Mouse (Mus musculus) CH12.LX (cell line): ENCODE data around the gene Dgkh. TPM values are rescaled to one million over a fixed set of nuclear protein-coding genes. Genes with fewer than 3 reads are reported as not detected.

Experiments used
- DNase-seq: peaks from one replicate; pipeline ENCODE4 v3.0.0-alpha.2; 2013; ENCODE audit errors: extremely low read depth
- H3K27ac ChIP-seq: 2 replicates; pipeline ENCODE4 v1.5.1; 2012; ENCODE audit warnings: low read depth, mild to moderate bottlenecking, control low read depth, moderate library complexity; ENCODE audit not compliant: insufficient read depth
- H3K27me3 ChIP-seq: replicated peaks from 2 replicates; pipeline ENCODE3; 2012; ENCODE audit warnings: inconsistent platforms
- H3K36me3 ChIP-seq, 2 experiments: replicated peaks in 1 of 2; 2 replicates each; pipeline versions ENCODE3 to v1.6.1; 2012; ENCODE audit warnings: inconsistent platforms in 1 of 2, low read length in 1 of 2, mild to moderate bottlenecking in 1 of 2, mixed read lengths in 1 of 2, moderate library complexity in 1 of 2; ENCODE audit not compliant: control insufficient read depth in 1 of 2, insufficient read depth in 1 of 2
- H3K4me1 ChIP-seq, 2 experiments: 2 replicates each; pipeline ENCODE4 v1.6.1; 2012; ENCODE audit warnings: inconsistent platforms in 1 of 2, moderate library complexity in 1 of 2; ENCODE audit not compliant: insufficient read depth in 2 of 2, control insufficient read depth in 1 of 2
- H3K4me2 ChIP-seq: 2 replicates; pipeline ENCODE4 v1.6.1; 2012; ENCODE audit warnings: low read depth, mild to moderate bottlenecking, control low read depth; ENCODE audit not compliant: poor library complexity, insufficient read depth, severe bottlenecking
- H3K4me3 ChIP-seq, 3 experiments: fragments of 150-350 bp in 1 of 3; sonication (generic) in 1 of 3; replicated peaks in 1 of 3; 2 replicates each; pipeline versions ENCODE3 to v1.5.1; 2011 to 2012; ENCODE audit warnings: low read depth in 2 of 3, low read length in 2 of 3, mild to moderate bottlenecking in 2 of 3, moderate library complexity in 2 of 3, control low read depth in 1 of 3, improper control_type of control experiment in 1 of 3, inconsistent platforms in 1 of 3, mixed read lengths in 1 of 3; ENCODE audit not compliant: poor library complexity in 1 of 3
- H3K79me2 ChIP-seq: replicated peaks from 2 replicates; pipeline ENCODE4 v1.6.1; 2012; ENCODE audit warnings: mild to moderate bottlenecking, moderate library complexity; ENCODE audit not compliant: control insufficient read depth, poor library complexity, insufficient read depth, severe bottlenecking; ENCODE audit errors: extremely low read depth
- H3K9ac ChIP-seq: 2 replicates; pipeline ENCODE4 v1.6.1; 2012; ENCODE audit warnings: low read depth, mild to moderate bottlenecking, control low read depth, moderate library complexity; ENCODE audit not compliant: insufficient read depth
- H3K9me3 ChIP-seq: replicated peaks from 2 replicates; pipeline ENCODE3; 2012; ENCODE audit warnings: low read length, inconsistent platforms, mixed read lengths
- CHD1 ChIP-seq: IDR thresholded peaks from 2 replicates; pipeline ENCODE4 v1.6.1; 2012; ENCODE audit warnings: low read depth, low read length, improper control_type of control experiment, inconsistent platforms
- CHD2 ChIP-seq: IDR thresholded peaks from 2 replicates; pipeline ENCODE4 v1.6.1; 2011; ENCODE audit warnings: low read length, improper control_type of control experiment
- CTCF ChIP-seq, 2 experiments: IDR thresholded peaks in 1 of 2; conservative IDR thresholded peaks in 1 of 2; 2 replicates each; pipeline ENCODE4 v1.5.1; 2011 to 2012; ENCODE audit warnings: low read depth in 2 of 2, low read length in 2 of 2, improper control_type of control experiment in 1 of 2, inconsistent platforms in 1 of 2, mild to moderate bottlenecking in 1 of 2, moderate library complexity in 1 of 2
- E2F4 ChIP-seq: IDR thresholded peaks from 2 replicates; pipeline ENCODE4 v1.6.1; 2011; ENCODE audit warnings: low read depth, low read length, improper control_type of control experiment; ENCODE audit not compliant: insufficient replicate concordance
- EP300 ChIP-seq: IDR thresholded peaks from 2 replicates; pipeline ENCODE4 v1.6.1; 2011; ENCODE audit warnings: low read length, improper control_type of control experiment
- ETS1 ChIP-seq: conservative IDR thresholded peaks from 2 replicates; pipeline ENCODE4 v1.6.1; 2012; ENCODE audit warnings: low read depth, mild to moderate bottlenecking, inconsistent platforms, low read length, improper control_type of control experiment, moderate library complexity
- JUND ChIP-seq: conservative IDR thresholded peaks from 2 replicates; pipeline ENCODE4 v1.6.1; 2011; ENCODE audit warnings: low read depth, low read length, improper control_type of control experiment
- KAT2A ChIP-seq: IDR thresholded peaks from 2 replicates; pipeline ENCODE4 v1.6.1; 2012; ENCODE audit warnings: low read length, improper control_type of control experiment, inconsistent platforms; ENCODE audit not compliant: insufficient replicate concordance
- MAZ ChIP-seq: IDR thresholded peaks from 2 replicates; pipeline ENCODE4 v1.6.1; 2012; ENCODE audit warnings: low read depth, mild to moderate bottlenecking, inconsistent platforms, low read length, improper control_type of control experiment, moderate library complexity
- MEF2A ChIP-seq: IDR thresholded peaks from 2 replicates; pipeline ENCODE4 v1.6.1; 2014; ENCODE audit warnings: low read depth, mild to moderate bottlenecking, inconsistent platforms, low read length, improper control_type of control experiment, borderline replicate concordance
- NELFE ChIP-seq: IDR thresholded peaks from 2 replicates; pipeline ENCODE4 v1.6.1; 2011; ENCODE audit warnings: low read depth, low read length, improper control_type of control experiment
- NRF1 ChIP-seq: IDR thresholded peaks from 2 replicates; pipeline ENCODE4 v1.6.1; 2014; ENCODE audit warnings: low read depth, mild to moderate bottlenecking, inconsistent platforms, low read length, improper control_type of control experiment, moderate library complexity
- POLR2AphosphoS2 ChIP-seq: IDR thresholded peaks from 2 replicates; pipeline ENCODE4 v1.6.1; 2011; ENCODE audit warnings: low read depth, low read length, improper control_type of control experiment
- RAD21 ChIP-seq: IDR thresholded peaks from 2 replicates; pipeline ENCODE4 v1.6.1; 2011; ENCODE audit warnings: low read depth, mild to moderate bottlenecking, low read length, improper control_type of control experiment, moderate library complexity
- RCOR1 ChIP-seq: conservative IDR thresholded peaks from 2 replicates; pipeline ENCODE4 v1.6.1; 2012; ENCODE audit warnings: low read depth, mild to moderate bottlenecking, inconsistent platforms, low read length, improper control_type of control experiment
- SIN3A ChIP-seq: IDR thresholded peaks from 2 replicates; pipeline ENCODE4 v1.6.1; 2012; ENCODE audit warnings: low read length, improper control_type of control experiment, inconsistent platforms
- SMC3 ChIP-seq: IDR thresholded peaks from 2 replicates; pipeline ENCODE4 v1.6.1; 2011; ENCODE audit warnings: low read depth, low read length, improper control_type of control experiment
- TBP ChIP-seq: conservative IDR thresholded peaks from 2 replicates; pipeline ENCODE4 v1.6.1; 2011; ENCODE audit warnings: low read depth, low read length, improper control_type of control experiment
- TCF12 ChIP-seq: IDR thresholded peaks from 2 replicates; pipeline ENCODE4 v1.6.1; 2014; ENCODE audit warnings: low read depth, mild to moderate bottlenecking, inconsistent platforms, low read length, improper control_type of control experiment
- UBTF ChIP-seq: IDR thresholded peaks from 2 replicates; pipeline ENCODE4 v1.6.1; 2012; ENCODE audit warnings: low read depth, mild to moderate bottlenecking, inconsistent platforms, low read length, improper control_type of control experiment, moderate library complexity
- USF2 ChIP-seq: conservative IDR thresholded peaks from 2 replicates; pipeline ENCODE4 v1.6.1; 2011; ENCODE audit warnings: low read depth, low read length, improper control_type of control experiment
- ZC3H11A ChIP-seq: IDR thresholded peaks from 2 replicates; pipeline ENCODE4 v1.6.1; 2012; ENCODE audit warnings: low read depth, mild to moderate bottlenecking, inconsistent platforms, low read length, improper control_type of control experiment
- ZKSCAN1 ChIP-seq: IDR thresholded peaks from 2 replicates; pipeline ENCODE4 v1.6.1; 2012; ENCODE audit warnings: low read depth, inconsistent platforms, low read length, improper control_type of control experiment, borderline replicate concordance
- ZNF384 ChIP-seq: IDR thresholded peaks from 2 replicates; pipeline ENCODE4 v1.6.1; 2012; ENCODE audit warnings: low read depth, low read length, improper control_type of control experiment, inconsistent platforms
- dilution Hi-C: fragments of 300-500 bp; cut with MboI; formaldehyde crosslinking; loops from 2 replicates; pipeline ENCODE4 v1.14.3; 2020; ENCODE audit warnings: low sequenced_read_pairs; ENCODE audit not compliant: extremely low pct_unique_long_range_greater_than_20kb, extremely low pct_ligation_motif_present
- in situ Hi-C: fragments of 300-500 bp; cut with MboI; formaldehyde crosslinking; loops from 3 replicates; pipeline ENCODE4 v1.14.3; 2019; ENCODE audit warnings: low sequenced_read_pairs, low pct_ligation_motif_present, low pct_unique_long_range_greater_than_20kb, mixed read lengths
- polyA plus RNA-seq: library from polyadenylated mRNA; unstranded; fragments of >175 nt; gene quantifications from 2 replicates; pipeline ENCODE4 v1.2.1, GENCODE M21; 2012; ENCODE audit warnings: low read depth; ENCODE audit not compliant: insufficient read length
- total RNA-seq, 2 experiments: library from RNA; depleted of rRNA; stranded (reverse); fragments of 300-350 nt in 1 of 2; fragments of >200 nt in 1 of 2; gene quantifications; 2 replicates each; pipeline ENCODE4 v1.2.3; 2012 to 2014

Dgkh gene
- total and polyA plus RNA-seq, 3 experiments = 0.83 to 3.3 (median 2.4) TPM

- H3K9me3 ChIP-seq = no peaks in the 10 kb centered on the region
- H3K4me1 ChIP-seq = peaks cover 6 to 21% of the 10 kb centered on the region in 2 experiments; a peak in 3 of 4 replicates
- TF ChIP-seq MEF2A = no peak
- no peak for TF ChIP-seq UBTF
- no peak for TF ChIP-seq RCOR1
- TF ChIP-seq USF2 = no peak
- H3K27me3 ChIP-seq = no peaks in the 10 kb centered on the region
- in situ Hi-C loops = loop anchor here (5.0 to 10.0 kb wide), 4 partner anchors 173 to 433 kb away; partner anchors contain the start of gene Vwa8
- no peak overlapping the region for H3K9ac ChIP-seq
- H3K27ac ChIP-seq = no peak overlapping the region
- H3K36me3 ChIP-seq = no peaks in the 10 kb centered on the region
- dilution Hi-C loops = no loop called here
- H3K79me2 ChIP-seq = no peaks in the 10 kb centered on the region
- H3K4me2 ChIP-seq = no peak overlapping the region
- no peak for DNase-seq
- H3K4me3 ChIP-seq = no peak overlapping the region
Measured at GRCm38 (mm10) chr14:78674606-78675005, 58.0 kb downstream of the Dgkh start.

GRCm38 (mm10) chr14:78669986-78670385 lies 62.6 kb downstream of the Dgkh start:
- Histone ChIP-seq H3K79me2 (no peaks in the 10 kb centered on the region), H3K9ac (no peak overlapping the region), H3K27ac (no peak overlapping the region), H3K4me3 (no peak overlapping the region), H3K27me3 (no peaks in the 10 kb centered on the region), H3K4me2 (no peak overlapping the region), H3K36me3 (no peaks in the 10 kb centered on the region)
- DNase-seq = peak; percentile 28
- TF ChIP-seq CHD1 = no peak
- no peak for TF ChIP-seq MAZ
- 0 out of 2 replicates have a peak, but pooled peaks have one; percentile 25 for TF ChIP-seq NELFE
- peak; percentile 12 to 72; a peak in 2 of 4 replicates for TF ChIP-seq CTCF (conservative IDR thresholded peaks at IDR 0.05 in 1 of 2, IDR thresholded peaks at IDR 0.05 in 1 of 2; ENCODE audit: low read depth in 2 of 2, low read length in 2 of 2)
- TF ChIP-seq SMC3 = peak; percentile 59
- peak; percentile 76 for TF ChIP-seq RAD21
- TF ChIP-seq, all 38 proteins: peak for 4
- in situ Hi-C loops (loop anchor here (5.0 to 10.0 kb wide), 3 partner anchors 325 to 652 kb away; no protein-coding TSS in a partner anchor), dilution Hi-C loops (no loop called here)
- no peaks in the 10 kb centered on the region for H3K4me1 ChIP-seq
- H3K9me3 ChIP-seq = no peaks in the 10 kb centered on the region

GRCm38 (mm10) chr14:78668291-78668690 lies 64.3 kb downstream of the Dgkh start:
- Histone ChIP-seq H3K27me3 (no peaks in the 10 kb centered on the region), H3K36me3 (no peaks in the 10 kb centered on the region), H3K9ac (no peak overlapping the region), H3K27ac (no peak overlapping the region), H3K4me3 (no peak overlapping the region), H3K4me1 (no peaks in the 10 kb centered on the region), H3K79me2 (no peaks in the 10 kb centered on the region), H3K4me2 (no peak overlapping the region), H3K9me3 (no peaks in the 10 kb centered on the region)
- in situ Hi-C loops = loop anchor here (5.0 kb wide), 1 partner anchor 654 kb away; no protein-coding TSS in a partner anchor
- DNase-seq = peak; percentile 88
- dilution Hi-C loops = no loop called here
- no peak for TF ChIP-seq CHD2
- TF ChIP-seq E2F4 = 0 out of 2 replicates have a peak, but pooled peaks have one; percentile 54
- TF ChIP-seq CHD1 = no peak
- TF ChIP-seq RCOR1 = no peak
- no peak for TF ChIP-seq KAT2A
- TF ChIP-seq SMC3 = peak; percentile 96
- TF ChIP-seq POLR2AphosphoS2 = no peak
- no peak for TF ChIP-seq ETS1
- peak; percentile 55; the same call in 1 of the 2 replicates for TF ChIP-seq JUND
- peak; percentile 44; the same call in 1 of the 2 replicates for TF ChIP-seq SIN3A
- TF ChIP-seq RAD21 = peak; percentile 99
- TF ChIP-seq EP300 = 0 out of 2 replicates have a peak, but pooled peaks have one; percentile 11
- no peak for TF ChIP-seq TCF12
- no peak for TF ChIP-seq NRF1
- TF ChIP-seq ZC3H11A = peak; percentile 91
- peak; percentile 83 for TF ChIP-seq ZNF384
- peak; percentile 51; the same call in 1 of the 2 replicates for TF ChIP-seq NELFE
- no peak for TF ChIP-seq TBP
- no peak for TF ChIP-seq ZKSCAN1
- no peak; the same call in 1 of the 2 replicates for TF ChIP-seq MEF2A
